Mouse (Mus musculus) left cerebral cortex, postnatal 25 days (tissue): Measurements from ENCODE around the gene Rabgef1. TPM values are rescaled to one million over a fixed set of nuclear protein-coding genes. Genes with fewer than 3 reads are reported as not detected.

Source experiments
- DNase-seq, 2 experiments: peaks; one replicate each; pipeline ENCODE4 v3.0.0; 2022; ENCODE audit warnings: low spot score in 2 of 2, mixed read lengths in 1 of 2
- intact Hi-C: fragments of 180-260 bp; cut with DNase I; formaldehyde crosslinking; loops from one replicate; pipeline ENCODE4 v1.15.1; 2025
- total RNA-seq, 2 experiments: library from RNA; stranded (reverse); gene quantifications; 2 replicates each; pipeline ENCODE4 v1.2.3; 2021

The Rabgef1 gene
- total RNA-seq, 2 experiments from 2014 or later: 55.8 to 57.4 TPM

DNA sequence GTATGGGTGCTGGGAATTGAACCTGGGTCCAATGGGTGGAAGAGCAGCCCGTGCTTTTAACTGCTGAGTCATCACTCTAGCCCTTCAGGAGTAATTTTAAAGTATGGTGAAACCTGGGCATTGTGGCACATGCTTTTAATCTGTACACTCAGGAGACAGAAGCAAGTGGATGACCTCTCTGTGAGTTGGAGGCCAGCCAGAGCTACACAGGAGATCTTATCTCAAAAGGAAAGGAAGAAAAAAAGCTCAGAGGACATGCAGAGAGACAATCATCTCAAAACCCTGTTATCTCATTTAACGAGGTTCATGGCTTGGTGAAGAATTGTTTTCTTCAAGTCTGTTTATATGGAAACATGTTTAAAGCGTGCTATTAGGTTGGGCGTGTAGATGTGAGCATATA is 32.4 kb downstream of the Rabgef1 start:
- intact Hi-C loops: no loop called here

DNA sequence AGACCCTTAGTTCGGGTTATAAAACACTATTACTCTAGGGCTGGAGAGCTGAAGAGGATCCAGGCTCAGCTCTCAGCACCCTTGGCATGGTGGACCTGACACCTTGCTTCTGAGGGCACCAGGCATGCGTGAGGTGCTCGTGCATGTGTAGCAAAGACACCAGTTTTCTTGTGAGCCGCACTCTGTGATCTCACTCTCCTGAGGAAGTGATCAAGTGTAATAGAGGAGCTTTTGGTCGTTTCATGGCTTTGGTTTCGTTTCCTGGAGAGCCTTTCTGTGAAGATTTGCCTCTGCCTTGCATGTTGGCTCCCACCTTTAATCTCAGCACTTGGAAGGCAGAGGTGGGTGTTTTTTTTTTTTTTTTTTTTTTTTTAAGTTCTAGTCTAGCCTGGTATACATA is 33.0 kb downstream of the Rabgef1 start:
- intact Hi-C loops: no loop called here
- no peak for DNase-seq

More for the DNA sequence above, 32.4 kb downstream of the Rabgef1 start:
- no peak for DNase-seq

DNA sequence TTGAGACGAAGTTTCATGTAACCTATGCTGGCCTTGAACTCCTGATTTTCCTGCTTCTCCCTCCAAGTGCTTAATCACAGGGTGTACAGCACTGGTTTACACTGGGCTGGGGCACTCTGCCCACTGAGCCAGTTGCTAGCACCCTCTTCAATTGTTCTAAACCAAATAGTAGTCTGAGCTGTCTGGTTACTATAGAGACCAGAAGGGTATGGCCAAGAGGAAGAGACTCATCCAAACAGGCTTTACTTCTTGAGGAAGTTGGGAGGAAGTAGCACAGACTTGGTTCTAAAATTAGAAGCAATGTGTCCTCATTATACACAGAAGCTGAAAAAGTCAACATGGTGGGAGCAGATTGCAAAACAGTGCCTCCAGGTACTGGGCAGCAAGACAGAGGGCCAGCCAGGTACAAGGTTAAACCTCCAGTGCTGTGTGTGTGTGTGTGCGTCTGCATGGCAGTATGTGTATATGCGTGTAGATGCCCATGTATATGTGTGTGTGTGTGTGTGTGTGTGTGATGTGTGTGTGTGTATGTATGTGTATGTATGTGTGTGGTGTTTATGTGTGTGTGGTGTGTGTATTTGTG is 33.9 kb downstream of the Rabgef1 start:
- intact Hi-C loops: no loop called here
- no peak for DNase-seq

GRCm38 (mm10) chr5:130207299-130207698 is 35.7 kb downstream of the Rabgef1 start:
- intact Hi-C loops: no loop called here
- no peak for DNase-seq

DNA sequence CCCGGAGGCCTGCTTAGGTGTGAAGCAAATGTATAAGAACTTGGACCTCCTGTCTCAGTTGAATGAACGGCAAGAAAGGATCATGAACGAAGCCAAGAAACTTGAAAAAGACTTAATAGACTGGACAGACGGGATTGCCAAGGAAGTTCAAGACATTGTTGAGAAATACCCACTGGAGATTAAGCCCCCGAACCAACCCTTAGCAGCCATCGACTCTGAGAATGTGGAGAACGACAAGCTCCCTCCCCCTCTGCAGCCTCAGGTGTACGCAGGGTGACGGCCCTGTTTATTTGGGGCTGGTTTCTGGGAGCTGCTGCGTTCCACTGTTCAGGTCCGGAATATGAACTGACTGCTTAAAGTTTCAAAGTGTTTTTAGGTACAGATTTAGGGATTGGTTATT is 41.4 kb downstream of the Rabgef1 start:
- DNase-seq: no peak
- intact Hi-C loops: no loop called here

DNA sequence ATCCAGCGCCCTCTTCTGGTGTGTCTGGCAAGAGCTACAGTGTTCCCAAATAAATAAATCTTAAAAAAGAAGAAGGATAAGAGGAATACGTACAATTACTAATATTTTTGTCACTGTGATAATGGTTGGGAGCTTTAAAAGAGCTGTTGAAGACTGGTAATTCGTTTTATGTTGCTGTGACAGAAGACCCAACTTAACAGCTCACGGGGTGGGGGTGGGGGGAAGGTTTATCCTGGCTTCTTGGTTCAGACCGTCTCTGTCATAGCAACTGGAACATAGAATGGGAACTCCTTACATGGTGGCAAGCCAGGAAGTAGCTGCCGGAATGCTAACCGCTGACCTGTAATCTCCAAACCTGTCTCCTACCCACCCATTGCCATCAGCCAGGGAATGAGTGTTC is 45.2 kb downstream of the Rabgef1 start, which contains the start of gene Tmem248:
Gene Tmem248, plus strand, starts transcription at position 301 of the 400 bp plus-strand sequence.
- DNase-seq: no peak
- intact Hi-C loops: no loop called here

DNA sequence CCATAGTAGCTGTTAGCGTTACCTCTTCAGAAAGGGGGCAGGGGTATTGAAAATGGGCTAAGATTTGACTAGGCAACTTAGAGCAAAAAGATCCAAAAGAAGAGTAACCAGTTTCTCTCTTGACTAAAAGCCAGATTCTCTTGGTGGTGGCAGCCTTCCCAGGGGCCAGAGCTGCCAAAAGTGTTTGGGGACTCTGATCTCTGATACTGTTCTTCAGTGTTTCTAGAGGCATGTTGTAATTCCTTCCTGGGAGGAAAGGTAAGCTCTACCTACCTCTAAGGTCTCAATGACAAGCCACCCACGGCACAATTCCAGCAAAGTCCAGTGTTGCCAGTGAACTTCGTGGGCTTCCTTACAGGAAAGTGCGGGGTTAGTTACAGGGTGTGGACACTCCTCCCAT is 45.8 kb downstream of the Rabgef1 start:
- intact Hi-C loops: no loop called here
- no peak for DNase-seq

DNA sequence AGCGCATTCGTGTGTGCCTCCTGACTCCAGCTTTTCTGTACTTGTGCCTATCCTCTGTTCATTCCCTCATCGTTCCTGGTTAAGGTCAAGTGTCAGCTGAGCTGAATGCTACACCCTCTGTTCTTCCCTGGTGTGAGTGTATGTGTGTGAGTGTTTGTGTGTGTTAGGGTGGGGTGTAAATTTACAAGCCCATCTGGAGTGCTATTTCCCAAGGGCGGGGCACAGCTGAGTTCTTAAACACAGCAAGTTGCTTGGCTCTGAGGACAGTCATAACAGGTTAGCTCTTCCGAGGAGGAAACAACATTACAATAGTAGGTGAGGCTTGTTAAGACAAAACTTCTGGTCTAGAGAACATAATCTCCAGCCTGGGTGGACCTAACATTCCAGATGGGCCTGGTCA is 46.7 kb downstream of the Rabgef1 start:
- intact Hi-C loops: no loop called here
- no peak for DNase-seq

DNA sequence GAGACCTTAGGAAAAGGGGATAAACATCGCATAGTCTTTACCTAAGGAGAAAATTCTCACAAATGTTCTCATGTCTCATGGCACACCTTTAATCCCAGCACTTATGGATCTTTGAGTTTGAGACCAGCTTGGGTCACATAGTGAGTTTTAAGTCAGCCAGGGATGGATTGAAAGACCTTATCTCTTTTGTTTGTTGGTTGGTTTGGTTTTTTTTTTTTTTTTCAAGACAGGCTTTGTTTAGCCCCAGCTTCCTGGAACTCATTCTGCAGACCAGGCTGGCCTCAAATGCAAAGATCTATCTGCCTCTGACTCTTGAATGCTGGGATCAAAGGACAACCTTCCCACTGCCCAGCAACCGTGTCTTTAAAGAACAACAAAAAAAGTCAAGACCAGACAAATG is 49.7 kb downstream of the Rabgef1 start:
- DNase-seq: no peak
- intact Hi-C loops: loop anchor here (2.0 kb wide), 1 partner anchor 51 kb away; the partner anchor contains the start of gene Rabgef1

DNA sequence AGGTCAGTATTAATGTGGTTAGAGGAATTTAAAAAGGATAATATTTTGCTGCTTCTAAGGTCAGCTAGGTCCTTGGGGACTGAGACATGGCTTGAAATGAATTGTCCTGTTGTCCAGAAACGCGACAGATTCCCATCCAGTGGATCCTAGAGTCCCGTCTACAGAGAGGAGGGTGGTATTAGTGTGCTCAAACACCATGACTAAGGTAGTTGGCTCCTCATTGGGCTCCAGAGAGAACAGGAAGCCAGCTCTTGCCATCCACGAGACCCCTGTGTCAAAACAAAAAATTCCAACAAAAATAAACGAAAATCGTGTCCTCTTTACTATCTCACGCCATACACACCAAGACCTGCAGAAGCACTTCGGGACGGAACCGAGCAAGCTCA is 50.2 kb downstream of the Rabgef1 start:
- no peak for DNase-seq
- intact Hi-C loops: loop anchor here (2.0 kb wide), 1 partner anchor 51 kb away; the partner anchor contains the start of gene Rabgef1

DNA sequence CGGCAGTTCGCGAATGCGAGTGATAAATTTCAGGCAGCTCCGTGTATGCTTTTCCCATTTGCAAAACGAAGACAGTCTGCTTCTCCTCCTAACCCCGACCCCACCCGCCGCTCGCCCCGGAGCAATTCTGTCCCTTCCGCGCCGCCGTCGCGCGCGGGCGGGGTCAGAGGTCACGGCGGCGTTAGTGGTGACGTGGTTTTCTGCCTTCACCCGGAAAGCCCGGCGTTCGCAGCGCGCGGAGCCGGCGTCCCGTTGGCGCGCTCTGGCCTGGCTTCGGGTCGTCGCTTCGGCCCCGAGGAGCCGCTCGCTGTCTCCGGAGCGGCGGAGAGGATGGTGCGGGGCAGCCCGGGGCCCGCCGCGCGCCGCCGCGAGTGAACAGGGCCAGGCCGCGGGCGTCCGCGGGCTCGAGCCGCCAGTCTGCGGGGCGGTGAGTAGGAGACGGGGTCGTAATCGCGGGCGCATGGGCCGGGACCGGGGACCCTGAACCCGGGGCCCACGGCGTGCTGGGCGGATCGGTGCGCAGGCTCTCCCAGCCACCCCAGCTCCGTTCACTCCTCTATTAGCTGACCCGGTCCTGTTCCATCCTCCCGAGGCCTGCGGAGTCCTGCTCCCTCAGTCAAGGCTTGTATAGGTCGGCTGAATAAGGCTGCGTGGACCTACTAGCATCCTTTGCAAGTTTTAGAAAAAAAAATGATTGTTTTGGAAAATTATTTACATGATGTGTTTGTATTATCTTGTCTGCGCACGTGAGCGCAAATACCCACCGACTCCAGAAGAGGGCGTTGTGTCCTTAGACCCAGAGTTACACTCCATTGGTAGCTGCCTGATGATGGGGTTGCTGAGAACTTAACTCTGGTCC is 50.8 kb downstream of the Rabgef1 start:
- intact Hi-C loops: no loop called here

DNA sequence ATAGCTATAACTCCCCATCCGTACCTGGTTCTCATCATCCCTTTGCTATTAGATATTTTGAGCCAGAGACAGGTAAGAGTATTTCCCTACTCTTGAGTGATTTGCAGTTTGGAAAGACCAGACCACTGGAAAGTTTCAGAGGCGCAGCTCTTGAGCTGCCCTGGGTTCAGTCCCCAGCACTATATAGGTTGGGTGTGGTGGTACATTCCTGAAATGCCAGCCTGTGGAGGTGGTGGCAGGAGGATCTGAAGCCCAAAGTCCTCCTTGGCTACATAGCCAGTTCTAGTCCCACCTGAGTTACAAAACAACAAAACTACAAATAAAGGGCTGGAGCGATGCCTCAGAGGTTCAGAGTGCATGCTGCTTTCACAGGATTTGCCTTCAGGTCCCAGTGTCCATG is 55.2 kb downstream of the Rabgef1 start:
- intact Hi-C loops: no loop called here
- DNase-seq: no peak

More for the DNA sequence above, 50.8 kb downstream of the Rabgef1 start:
- DNase-seq: peak; percentile 93 to 95

DNA sequence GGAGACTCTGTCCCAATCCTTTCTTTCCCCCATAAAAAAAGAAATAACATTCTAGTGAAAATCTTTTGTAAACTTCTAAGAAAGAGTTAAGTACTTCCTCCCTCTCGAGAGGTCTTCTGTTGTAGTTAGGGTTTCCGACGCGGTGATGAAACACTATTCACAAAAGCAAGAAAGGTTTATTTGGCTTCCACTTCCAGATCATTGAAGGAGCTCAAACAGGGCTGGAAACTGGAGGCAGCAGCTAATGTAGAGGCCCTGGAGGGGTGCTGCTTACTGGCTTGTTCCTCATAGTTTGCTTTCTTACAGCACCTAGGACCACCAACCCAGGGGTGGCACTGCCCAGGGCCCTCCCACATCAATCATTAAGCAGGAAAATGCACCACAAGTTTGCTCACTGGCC is 56.5 kb downstream of the Rabgef1 start:
- intact Hi-C loops: no loop called here
- no peak for DNase-seq

DNA sequence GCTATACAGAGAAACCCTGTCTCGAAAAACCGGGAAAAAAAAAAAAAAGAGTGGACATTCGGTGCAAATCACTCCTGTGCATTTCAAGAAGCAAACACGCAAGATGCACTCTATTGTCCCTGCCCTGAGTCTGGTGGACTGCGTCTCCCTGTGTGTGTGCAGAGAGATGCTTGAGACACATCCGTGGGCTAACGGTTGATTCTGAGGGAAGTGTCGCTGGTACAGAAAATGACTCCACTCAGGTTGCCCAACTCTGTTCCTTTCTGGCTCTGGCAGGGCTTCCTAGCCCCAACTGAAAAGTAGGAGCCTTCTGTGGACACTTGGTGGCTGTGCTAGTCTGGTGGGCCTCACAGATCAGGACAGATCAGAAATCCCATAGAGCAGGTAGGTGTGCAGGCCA is 64.7 kb downstream of the Rabgef1 start:
- intact Hi-C loops: no loop called here
- DNase-seq: no peak

DNA sequence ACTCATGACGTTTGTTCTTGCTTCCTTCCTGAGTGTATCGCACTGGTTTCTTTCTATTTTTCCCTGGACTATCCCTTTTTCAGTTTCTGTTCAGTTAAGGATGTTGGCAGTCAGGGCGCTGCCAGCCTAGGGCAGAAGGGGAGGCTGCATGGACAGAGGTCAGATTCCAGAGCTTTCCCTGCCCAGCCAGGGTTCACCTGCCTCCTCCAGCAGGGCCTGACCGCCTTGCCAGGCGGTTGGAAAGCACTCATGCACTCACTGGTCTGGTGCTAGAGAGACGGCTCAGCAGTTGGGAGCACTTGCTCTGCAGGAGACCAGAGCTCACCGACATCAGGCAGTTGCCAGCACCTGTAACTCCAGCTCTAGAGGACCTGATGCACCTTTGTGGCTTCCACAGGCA is 67.6 kb downstream of the Rabgef1 start:
- intact Hi-C loops: no loop called here
- DNase-seq: no peak

GRCm38 (mm10) chr5:130239856-130240255 is 68.3 kb downstream of the Rabgef1 start:
- DNase-seq: no peak
- intact Hi-C loops: no loop called here

GRCm38 (mm10) chr5:130241426-130241825 is 69.8 kb downstream of the Rabgef1 start:
- DNase-seq: no peak
- intact Hi-C loops: no loop called here

- DNase-seq: no peak
- intact Hi-C loops: no loop called here
Observed at GRCm38 (mm10) chr5:130247823-130248222, 76.2 kb downstream of the Rabgef1 start.

DNA sequence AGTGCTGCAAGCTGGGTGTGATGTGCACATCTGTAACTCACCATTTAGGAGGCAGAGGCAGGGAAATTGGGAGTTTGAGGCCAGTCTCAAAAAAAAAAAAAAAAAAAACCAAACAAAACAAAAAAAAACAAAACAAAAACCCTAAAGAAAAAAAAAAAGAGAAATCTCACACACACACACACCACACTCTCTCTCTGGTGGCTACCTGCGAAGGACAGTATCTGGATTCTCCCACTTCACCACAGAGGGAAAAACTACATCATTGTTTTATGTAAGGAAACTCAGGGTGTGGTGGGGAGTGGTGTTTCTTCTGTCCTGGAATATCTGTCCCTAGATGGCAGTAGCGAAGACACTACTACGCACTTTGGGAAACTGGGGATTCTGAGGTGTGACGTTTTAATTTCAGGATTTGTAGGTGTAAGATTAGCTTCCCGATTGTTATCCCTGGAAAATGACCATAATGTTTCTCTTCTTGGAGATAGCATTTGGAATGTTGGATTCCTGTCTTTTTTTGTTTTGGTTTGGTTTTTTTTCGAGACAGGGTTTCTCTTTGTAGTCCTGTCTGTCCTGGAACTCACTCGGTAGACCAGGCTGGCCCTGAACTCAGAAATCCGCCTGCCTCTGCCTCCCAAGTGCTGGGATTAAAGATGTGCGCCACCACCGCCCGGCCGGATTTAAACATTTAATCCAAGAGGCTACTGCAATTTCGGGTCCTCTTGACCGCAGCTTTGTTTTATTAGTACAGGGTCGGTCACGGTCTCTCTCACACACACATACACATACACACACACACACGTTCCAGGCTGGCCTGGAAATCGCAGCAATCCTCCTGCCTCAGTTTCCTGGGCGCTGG is 82.8 kb downstream of the Rabgef1 start:
- intact Hi-C loops: loop anchor here (10.0 kb wide), 1 partner anchor 540 kb away; the partner anchor contains the start of gene Mrps17
- peak in 1 of 2 experiments; percentile 66 for DNase-seq
